Mouse (Mus musculus) layer of hippocampus, postnatal 10 days (tissue): ENCODE data around the gene Slc12a8. TPM values are rescaled to one million over a fixed set of nuclear protein-coding genes. Genes with fewer than 3 reads are reported as not detected.

Experiments used
- DNase-seq, 2 experiments: peaks; one replicate each; pipeline ENCODE4 v3.0.0; 2021; ENCODE audit warnings: low spot score in 2 of 2
- total RNA-seq, 2 experiments: library from RNA; stranded (reverse); gene quantifications; 2 replicates each; pipeline ENCODE4 v1.2.3; 2021

Slc12a8 gene
- total RNA-seq, 2 experiments from 2014 or later = 1.2 to 1.6 TPM

GRCm38 (mm10) chr16:33582495-33582894 lies 65.4 kb downstream of the Slc12a8 start:
- no peak for DNase-seq

GRCm38 (mm10) chr16:33583333-33583732 lies 66.2 kb downstream of the Slc12a8 start:
- DNase-seq = no peak

GRCm38 (mm10) chr16:33583881-33584454 lies 66.8 kb downstream of the Slc12a8 start:
- no peak for DNase-seq

- DNase-seq = no peak
Observed at GRCm38 (mm10) chr16:33584455-33585082, 67.4 kb downstream of the Slc12a8 start.

GRCm38 (mm10) chr16:33585083-33585460 lies 67.9 kb downstream of the Slc12a8 start:
- DNase-seq = no peak

- no peak for DNase-seq
Observed at GRCm38 (mm10) chr16:33587283-33588127, 70.4 kb downstream of the Slc12a8 start.

- DNase-seq = no peak
Observed at GRCm38 (mm10) chr16:33588845-33589244, 71.7 kb downstream of the Slc12a8 start.

GRCm38 (mm10) chr16:33590438-33590837 lies 73.3 kb downstream of the Slc12a8 start:
- DNase-seq = no peak

- no peak for DNase-seq
Observed at GRCm38 (mm10) chr16:33591390-33592067, 74.4 kb downstream of the Slc12a8 start.

- DNase-seq = no peak
Observed at GRCm38 (mm10) chr16:33592286-33592685, 75.2 kb downstream of the Slc12a8 start.

GRCm38 (mm10) chr16:33593467-33593866 lies 76.3 kb downstream of the Slc12a8 start:
- DNase-seq = no peak

GRCm38 (mm10) chr16:33594037-33594771 lies 77.1 kb downstream of the Slc12a8 start:
- no peak for DNase-seq

- DNase-seq = no peak
Observed at GRCm38 (mm10) chr16:33595235-33595769, 78.2 kb downstream of the Slc12a8 start.

GRCm38 (mm10) chr16:33596213-33596612 lies 79.1 kb downstream of the Slc12a8 start:
- DNase-seq = no peak

GRCm38 (mm10) chr16:33600216-33600615 lies 83.1 kb downstream of the Slc12a8 start:
- no peak for DNase-seq

- DNase-seq = no peak
Observed at GRCm38 (mm10) chr16:33601299-33601698, 84.2 kb downstream of the Slc12a8 start.

- no peak for DNase-seq
Observed at GRCm38 (mm10) chr16:33605647-33606596, 88.8 kb downstream of the Slc12a8 start.

- DNase-seq = no peak
Observed at GRCm38 (mm10) chr16:33606691-33607532, 89.8 kb downstream of the Slc12a8 start.

GRCm38 (mm10) chr16:33609554-33609953 lies 92.4 kb downstream of the Slc12a8 start:
- DNase-seq = no peak
